Mouse (Mus musculus): ENCODE results near the gene Atp6v0d1. TPM values are rescaled to one million over a fixed set of nuclear protein-coding genes. Genes with fewer than 3 reads are reported as not detected.
"Not testable (repeated sequence)": the region's sequence is repeated elsewhere in the genome, so short reads cannot be mapped to it uniquely, and the experiment has no call there.

Atp6v0d1 gene
- total RNA-seq (2021), result 90.6 and 97.4 TPM in 2 replicates
- long read RNA-seq, experiment 1, transcript Atp6v0d1-201 (8 exons, 1,629 nt), result major isoform, 89 of 95 reads
- long read RNA-seq, experiment 1, partial matches to known transcripts, result 2 of 95 reads
- long read RNA-seq, experiment 1, other reads (novel, unspliced or antisense), result 4 of 95 reads
- long read RNA-seq, experiment 2, transcript Atp6v0d1-201 (8 exons, 1,629 nt), result major isoform, 66 of 72 reads
- long read RNA-seq, experiment 2, partial matches to known transcripts, result 2 of 72 reads
- long read RNA-seq, experiment 2, other reads (novel, unspliced or antisense), result 4 of 72 reads

DNA sequence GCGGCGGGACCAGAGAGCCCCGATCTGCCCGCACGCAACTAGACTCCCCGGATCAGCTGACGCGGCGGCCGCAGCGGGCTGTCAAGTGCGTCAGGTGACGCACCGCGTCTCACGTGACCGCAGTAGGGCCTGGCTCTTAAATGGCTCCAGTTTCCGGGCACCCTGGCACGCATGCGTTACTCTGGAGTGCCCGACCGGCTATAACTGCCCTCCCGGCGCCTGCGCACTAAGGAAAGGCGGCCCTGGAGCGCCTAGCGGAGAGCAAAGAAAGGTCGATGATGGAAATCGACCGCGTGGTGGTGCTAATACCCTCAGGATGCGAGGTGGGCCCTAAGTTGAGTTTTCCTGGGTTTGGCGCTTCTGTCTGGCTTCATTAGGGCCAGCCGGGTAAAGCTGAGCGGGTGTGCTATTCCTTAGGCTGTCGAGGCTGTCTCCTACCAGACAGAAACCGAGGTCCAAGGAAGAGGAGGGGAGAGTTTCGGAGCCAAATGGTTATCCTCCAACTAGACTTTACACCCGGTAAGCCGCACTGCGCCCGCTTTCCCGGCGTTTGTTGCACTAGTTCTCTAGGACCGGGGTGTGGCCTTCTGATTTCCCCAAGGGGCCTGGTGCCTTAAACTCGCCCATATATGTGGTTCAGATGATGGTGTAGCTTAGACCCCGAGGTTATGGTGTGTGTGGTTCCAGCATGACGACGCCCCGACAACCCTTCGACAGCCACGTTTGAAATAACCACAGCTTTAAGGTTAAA is at the start of gene Atp6v0d1:
TSS of gene Atp6v0d1 (minus strand) at position 96 of the 751 bp plus-strand sequence.
- peak; percentile 100 for DNase-seq

DNA sequence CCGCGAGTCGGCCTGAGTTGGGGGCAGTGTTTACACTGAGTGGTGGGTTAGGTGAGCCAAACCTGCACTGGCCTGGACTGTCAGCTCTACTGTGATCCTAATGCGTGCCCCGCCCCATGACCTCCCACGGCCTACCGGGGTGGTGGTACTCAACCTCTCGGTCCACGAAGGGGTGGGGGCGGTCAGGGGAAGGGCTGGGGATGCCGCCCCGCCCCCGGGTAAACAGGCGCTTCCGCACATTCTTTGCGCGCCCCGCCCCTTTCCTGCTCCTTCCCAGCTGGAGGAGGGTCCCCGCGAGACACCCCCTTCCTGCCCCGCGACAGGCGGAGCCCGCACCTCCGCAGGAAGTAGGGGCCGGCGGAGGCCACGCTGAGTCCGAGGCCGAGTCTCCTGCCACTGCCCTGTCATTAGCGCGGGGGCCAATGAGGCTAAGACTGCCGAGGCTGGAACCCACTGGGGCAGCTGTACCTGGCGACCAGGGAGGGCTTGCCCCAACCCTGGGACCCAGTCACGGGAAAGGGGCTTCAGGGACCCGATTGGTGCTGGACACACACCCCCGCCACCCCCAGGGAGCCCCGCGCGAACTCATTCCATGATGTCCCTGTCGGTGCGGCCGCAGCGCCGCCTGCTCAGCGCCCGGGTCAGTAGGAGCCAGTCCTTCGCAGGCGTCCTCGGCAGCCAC is 48.1 kb upstream of the Atp6v0d1 start:
- DNase-seq, result peak; percentile 87

DNA sequence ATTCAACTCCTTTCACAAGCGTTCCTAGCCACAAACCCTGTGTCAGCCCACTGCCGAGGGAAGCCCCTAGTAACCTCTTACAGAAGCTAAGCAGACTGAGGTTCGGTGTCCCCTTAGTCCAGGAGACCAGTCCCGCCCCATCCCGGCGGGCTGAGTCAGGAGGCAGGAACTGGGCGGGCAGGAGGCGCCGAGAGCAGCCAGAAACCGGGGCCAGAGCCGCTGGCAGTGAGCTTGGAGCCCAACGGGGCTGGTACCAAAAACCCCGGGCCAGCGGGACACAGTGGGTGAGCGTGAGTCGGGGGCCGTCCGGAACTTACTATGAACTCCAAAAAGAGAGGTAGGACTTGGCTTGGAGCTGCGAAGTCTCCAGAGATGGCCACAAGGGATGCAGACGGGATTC is 47.2 kb upstream of the Atp6v0d1 start:
- DNase-seq, result peak; percentile 83

DNA sequence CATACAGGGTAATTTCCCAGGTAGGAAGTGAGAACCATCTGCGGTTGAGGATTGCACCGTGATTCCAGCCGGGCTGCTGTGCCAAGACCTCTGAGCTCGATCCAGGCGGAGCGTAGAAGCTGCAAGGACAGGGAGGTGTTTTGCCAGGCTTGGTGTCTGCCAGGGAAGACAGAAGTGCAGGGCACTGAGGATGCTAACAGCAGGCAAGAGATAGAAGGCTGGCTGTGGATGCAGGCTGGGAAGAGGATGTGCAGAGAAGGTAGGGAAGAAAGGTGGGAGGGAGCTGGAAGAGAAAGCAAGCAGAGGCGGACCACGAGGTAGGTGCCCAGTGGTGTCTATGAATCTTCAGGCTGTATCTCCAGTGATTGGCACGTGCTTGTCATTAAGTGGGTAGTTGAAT is 46.0 kb upstream of the Atp6v0d1 start:
- no peak for DNase-seq

DNA sequence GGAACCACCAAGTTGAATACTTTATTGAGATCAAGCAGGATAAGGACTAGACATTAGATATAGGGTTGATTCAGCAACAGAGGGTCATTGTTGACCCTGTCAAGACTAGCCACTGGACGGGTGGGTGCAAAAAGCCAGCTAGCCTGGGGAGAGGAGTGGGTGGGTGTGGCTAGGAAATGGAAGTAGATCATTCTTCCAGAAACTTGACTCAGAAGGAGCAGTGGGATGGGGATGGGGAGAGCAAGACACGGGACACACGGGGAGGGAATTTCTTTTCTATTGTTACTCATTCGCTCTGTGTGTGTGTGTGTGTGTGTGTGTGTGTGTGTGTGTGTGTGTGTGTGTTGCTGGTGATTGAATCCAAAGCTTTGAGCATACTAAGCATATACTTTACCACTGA is 43.9 kb upstream of the Atp6v0d1 start:
- no peak for DNase-seq

DNA sequence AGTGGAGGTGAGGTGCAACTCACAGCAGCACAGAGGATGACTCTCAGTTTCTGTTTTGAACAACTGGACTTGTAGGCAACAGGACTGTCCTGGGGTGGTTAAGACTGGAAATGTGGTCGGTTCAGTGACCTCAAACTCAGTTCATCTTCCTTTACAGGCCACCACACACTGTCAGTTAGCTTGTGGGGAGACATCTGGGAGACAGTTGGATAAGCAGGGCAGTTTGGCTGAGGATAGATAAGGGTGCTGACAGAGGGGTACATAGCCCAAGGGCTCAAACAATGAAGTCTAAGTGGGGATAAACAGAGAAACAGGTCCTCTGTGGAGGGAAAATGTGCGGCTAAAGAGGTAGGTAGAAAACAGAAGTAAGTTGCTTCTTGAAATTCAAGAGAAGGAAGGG is 43.5 kb upstream of the Atp6v0d1 start:
- no peak for DNase-seq

DNA sequence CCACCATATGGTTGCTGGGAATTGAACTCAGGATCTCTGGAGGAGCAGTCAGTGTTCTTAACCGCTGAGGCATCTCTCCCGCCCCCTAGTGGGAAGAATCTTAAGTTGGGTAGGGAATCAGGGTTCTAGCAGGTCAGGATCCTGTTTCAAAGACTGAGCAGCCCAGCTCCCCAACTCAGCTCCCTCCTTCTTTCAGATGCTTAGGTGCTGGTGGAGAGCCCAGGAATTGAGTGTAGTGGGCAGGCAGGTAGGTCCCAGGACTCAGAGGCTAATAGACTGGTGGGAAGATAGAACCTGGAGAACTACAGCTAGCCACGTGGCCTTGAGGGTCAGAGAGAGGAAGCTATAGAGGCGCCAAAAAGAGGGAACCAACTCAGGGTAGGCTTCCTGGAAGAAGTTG is 41.8 kb upstream of the Atp6v0d1 start:
- peak; percentile 64 for DNase-seq

DNA sequence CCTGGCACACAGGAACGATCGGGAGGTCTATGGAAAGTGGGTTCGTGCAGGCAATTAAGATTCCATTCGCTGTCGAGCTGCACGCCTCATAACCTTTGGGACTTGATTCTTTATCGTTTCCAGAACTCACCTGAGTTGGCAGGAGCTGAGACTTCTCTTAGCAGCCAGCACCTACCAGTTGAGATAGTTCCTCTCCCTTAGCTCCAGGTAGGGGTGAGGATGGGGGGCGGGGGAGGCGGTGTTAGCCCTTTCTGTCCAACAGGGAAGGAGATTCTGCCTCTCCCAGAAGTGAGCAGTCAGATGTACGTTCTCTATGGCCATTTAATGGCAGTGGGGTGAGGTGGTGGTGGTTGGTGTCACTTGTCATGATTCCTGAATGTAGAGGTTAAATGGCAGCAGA is 41.2 kb upstream of the Atp6v0d1 start:
- no peak for DNase-seq

DNA sequence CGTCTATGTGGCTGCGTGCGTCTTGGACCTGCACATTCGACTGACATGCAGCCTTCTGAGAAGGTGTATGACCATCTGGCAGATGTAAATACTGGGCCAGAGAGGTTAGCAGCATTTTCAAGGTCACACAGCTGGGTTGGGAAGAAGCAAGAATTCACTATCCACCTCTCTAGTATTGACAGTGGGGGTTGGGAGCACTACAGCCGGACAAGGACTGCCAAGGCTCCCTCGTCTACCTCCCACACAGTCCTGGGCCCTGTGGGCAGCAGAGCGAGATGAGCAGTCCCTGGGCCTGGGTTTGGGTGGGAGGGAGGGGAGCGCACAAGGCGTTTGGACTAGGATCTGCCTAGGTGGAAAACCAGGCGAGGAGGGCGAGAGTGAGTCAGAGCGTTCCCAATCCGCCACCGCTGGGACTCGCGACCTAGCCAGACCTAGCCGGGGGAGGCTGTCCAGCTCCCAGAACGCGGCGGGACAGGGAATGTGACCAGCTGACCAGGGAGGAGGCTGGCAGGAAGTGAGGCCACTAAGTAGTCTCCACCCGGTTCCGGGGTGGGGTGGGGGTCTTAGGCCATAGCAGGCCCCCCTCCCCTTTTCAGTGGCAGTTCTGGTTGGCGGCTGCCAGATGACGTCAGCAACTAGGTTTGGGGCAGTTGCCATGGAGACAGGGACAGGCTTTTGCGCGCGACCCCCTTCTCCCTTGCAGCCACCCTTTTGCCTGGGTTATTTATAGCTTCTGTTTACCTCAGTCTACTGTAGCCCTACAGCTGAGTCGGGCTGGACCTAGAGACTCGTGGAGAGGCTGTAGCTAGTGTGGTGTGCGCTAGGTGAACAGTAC is 40.6 kb upstream of the Atp6v0d1 start:
- DNase-seq, result peak; percentile 92

DNA sequence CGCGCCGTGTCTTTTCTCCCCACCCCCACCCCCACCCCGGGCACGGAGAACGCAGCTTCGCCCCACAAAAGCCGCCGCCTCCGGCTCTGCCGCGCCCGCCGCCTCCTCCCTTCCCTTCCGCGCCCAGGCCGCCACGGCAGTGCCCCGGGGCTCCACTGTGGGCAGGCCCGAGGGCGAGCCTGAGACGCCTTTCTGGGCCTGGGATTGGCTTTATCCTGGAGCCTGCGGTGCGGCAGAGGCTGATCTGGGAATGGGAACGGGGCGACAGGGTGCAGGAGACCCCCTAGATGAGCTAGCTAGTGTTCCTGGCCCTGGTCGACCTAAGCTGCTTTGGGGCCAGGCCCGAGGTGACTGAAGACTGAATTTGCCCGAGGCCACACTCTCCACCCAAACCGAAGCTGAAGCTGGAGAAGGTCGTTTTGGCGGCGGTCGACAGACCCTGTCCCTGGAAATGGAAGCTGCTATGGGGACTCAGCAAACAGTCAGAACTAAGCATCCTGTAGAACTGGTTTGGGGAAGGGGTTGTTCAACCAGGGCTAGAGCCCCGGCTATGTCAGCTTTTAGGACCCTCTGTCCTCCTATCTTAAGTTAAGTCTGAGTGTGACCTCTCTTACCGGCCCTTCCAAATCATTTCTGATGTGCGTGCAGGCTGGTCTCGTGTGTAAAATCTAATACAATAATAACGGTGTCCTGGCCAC is 39.8 kb upstream of the Atp6v0d1 start:
- DNase-seq, result peak; percentile 74

DNA sequence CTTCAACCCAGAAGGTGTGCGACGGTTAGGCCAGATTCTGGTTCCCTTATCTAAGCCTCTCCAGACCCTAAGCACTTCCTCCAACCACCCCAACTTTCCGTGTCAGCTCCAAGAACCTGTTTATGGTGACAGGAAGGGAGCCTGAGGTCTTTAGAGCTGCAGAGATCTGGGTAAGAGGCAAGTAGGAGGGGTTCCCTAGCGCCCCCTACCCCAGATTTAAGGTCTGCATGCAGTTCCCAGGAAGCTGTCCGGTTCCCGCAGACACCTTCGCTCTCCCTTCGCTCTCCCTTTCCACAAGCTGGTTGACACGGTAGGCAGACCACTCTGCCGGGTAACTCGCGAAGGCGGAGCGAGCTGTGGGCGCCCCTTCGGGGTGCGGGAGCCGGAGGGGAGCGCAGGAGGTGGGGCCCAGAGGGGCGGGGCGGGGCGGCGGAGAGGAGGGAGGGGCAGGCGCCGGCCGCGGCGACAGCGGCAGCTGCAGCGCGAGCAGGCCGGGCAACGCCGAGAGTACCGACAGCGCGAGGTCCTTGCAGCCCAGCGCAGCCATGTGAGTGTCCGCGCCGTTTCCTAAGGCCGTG is 39.0 kb upstream of the Atp6v0d1 start, which contains the start of gene Ripor1:
TSS of gene Ripor1 (plus strand) at position 452 of the 578 bp plus-strand sequence.
- DNase-seq, result peak; percentile 89

DNA sequence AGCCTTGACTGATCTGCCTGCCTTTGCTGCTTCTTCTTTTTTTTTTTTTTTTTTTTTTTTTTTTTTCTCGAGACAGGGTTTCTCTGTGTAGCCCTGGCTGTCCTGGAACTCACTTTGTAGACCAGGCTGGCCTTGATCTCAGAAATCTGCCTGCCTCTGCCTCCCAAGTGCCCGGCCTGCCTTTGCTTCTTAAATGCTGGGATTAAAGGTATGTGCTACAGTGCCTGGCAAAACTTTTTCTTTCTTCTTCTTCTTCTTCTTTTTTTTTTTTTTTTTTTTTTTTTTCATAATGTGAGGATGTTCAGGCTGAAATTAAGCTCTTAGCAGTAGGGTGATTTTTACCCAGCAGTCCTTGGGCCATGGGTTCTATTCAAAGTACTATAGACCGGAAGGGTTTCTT is 36.7 kb upstream of the Atp6v0d1 start:
- not testable (repeated sequence) for DNase-seq

DNA sequence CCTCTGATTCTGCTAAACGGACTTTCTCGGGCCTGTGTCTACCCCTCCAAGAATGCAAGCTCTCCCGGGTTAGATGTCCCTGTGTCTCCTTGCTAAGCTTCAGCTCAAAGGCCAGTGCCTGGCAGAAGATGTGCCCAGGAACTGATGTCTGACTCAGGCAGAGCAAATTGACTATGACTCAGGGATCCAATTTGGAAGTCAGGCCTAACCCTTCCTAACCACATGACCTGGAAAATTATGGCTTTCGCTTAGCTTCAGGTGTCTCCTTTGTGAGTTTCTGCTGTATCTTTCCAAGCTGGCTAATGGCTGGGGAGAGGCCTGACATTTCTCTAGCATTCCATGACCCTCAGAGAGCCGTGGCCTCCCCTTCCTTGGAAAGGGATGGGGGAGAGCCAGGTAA is 35.5 kb upstream of the Atp6v0d1 start:
- DNase-seq, result no peak

DNA sequence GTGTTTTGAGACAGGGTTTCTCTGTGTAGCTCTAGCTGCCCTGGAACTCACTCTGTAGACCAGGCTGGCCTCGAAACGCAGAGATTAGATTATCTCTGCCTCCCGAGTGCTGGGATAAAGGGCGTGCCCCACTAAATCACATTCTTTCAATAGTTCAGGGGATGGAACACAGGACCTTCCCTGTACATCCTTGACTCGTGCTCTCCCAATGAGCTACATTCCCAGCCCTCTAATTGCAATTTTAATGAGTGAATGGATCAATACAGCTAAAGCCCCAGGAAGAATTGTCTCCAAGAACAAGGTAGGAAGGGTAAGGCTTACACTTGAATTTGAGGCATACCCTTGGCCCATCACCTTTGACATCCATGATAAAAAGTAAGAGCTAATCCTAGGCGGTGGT is 32.9 kb upstream of the Atp6v0d1 start:
- DNase-seq, result no peak

DNA sequence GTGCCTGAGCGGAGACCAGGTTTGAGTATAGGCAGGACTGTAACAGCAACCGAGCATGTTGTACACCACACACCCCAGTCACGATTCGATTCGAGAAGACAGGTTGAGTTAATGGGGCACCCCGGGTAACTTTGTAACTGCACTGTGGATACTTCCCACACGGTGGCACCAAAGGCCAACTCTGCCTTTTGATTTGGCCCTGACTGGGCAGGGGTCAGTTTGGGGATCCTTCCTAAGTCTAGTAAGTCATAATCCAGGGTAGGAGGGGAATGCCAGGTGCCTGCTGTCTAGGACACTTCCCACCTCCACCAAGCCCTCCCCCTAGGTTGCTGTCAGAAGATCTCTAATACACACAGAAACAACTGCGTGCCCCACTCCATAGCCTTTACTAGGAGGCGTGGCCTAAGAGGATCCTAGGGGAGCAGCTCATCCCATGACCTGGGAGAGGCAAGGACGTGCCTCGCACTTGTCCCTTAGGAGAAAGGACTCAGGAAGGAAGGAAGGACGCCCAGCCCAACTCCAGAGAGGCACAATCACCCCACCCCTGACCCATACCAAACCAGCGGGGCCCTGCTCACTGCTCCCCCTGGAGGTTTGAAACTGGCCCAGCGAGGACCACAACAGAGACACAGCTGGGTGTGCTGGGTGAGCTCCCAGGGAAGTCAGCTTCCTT is 30.7 kb upstream of the Atp6v0d1 start:
- peak; percentile 81 for DNase-seq

DNA sequence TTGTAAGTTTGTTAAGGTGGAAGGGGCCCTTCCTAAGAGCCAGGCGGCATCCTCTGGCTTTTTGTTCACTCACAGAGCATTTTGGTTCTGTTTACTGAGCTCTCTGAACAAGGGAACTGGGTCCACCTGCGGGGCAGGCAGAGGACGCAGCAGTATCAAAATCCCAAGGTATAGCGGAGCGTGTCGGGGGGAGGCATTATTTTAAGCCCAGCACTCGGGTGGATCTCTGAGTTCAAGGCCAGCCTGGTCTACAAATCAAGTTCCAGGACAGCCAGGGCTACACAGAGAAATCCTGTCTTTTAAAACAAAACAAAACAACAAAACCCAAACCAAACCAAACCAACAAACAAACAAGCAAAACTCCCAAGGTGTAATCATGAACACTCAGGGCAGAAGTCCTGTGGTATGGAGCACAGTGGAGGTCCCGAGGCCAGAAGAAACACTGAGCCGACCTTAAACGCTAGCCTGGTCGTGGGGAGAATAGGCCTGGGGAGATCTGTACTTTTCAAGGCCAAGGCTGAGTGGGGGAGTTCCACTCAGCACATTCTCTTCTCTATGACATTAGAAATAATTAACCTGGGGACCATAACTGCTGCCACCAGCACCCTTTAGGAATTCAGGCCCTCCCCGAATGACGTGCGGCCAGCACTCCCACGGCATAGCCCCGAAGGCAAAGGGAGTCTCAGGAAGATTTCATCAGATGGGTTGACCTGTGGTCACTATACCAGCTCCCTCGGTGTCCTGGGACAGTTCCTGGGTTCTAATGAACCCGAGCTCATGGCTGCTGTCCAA is 28.8 kb upstream of the Atp6v0d1 start:
- no peak for DNase-seq

DNA sequence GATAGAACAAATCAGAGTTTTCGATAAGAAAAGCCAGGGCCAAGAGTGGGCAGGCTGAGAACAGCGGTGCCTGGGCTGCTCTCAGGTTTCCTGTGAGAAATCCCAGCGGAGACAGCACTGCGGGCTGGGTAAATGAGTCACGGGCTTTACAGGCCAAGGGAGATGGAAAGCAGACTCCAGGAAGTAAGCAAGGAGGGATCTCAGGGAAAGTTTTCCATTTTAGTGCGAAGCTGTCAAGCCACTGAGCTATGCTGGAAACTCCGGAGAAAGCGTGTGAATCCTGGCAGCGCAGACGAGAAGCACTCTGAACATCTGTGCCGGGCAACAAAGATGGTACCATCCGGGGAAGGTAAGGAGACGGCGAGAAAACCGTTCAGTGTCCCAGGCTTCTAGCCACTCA is 28.0 kb upstream of the Atp6v0d1 start:
- DNase-seq, result peak; percentile 71

DNA sequence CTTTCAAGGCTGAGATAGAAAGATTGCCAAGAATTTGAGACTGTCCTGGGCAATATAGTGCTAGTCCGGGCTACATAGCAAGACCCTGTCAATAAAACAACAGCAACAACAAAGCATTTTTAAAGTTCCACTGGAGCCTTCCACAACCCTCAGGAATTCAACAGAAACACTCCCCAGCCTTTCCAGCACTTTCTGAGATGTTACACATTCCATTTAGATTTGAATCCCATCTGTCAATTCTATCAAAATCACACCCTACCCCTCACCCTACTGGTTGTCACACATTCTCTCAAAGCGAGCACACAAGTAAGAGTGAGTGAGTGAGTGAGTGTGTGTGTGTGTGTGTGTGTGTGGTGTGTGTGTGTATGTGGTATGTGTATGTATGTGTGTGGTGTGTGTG is 26.6 kb upstream of the Atp6v0d1 start:
- no peak for DNase-seq

DNA sequence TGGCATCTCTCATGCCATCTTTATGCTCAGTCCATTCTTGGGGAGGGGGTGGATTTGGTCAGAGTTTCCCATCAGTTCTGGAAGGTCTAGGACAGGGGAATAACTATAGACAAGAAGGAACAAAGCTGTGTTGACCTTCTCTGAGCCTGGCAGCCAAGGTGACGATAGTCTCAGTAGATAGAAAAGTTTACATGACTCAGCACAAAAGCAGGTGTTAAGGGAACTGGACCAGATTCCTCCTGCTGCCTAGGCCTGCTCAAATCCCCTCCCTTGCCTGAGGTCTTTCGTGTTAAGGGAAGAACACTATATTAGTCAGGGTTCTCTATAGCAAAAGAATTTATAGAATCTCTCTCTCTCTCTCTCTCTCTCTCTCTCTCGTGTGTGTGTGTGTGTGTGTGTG is 13.9 kb upstream of the Atp6v0d1 start:
- DNase-seq, result no peak

DNA sequence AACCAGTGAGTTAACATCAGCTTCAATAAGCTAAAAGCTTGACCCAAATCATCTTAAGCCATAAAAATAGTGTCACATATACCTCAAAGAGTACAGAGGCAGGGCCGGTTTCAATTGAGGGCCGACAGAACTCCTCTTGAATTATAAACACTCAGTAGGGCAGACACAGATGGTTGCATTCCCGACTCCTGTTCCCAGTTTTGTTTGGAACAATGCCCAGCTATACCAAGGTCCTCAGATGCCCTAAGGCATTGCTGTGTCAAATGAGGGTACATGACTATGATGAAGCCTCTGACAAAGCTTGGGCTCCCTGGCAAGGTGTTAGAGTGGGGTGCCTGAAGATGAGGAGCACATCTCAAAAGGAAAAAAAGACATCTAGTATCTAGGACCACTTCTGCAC is 9.7 kb upstream of the Atp6v0d1 start:
- no peak for DNase-seq

Measured in adrenal gland, postnatal 14 days (tissue).